Mouse (Mus musculus) ovary, adult 18-20 months (tissue): ENCODE measurements around the gene Ppm1m.
"Not testable (repeated sequence)": the region's sequence is repeated elsewhere in the genome, so short reads cannot be mapped to it uniquely, and the experiment has no call there.

ENCODE experiments used
- DNase-seq: peaks from one replicate; pipeline ENCODE4 v3.0.0; 2022; ENCODE audit warnings: low spot score, mixed read lengths

Gene Ppm1m

GRCm38 (mm10) chr9:106191355-106191754 is 8.2 kb downstream of the Ppm1m start:
- DNase-seq, result no peak

GRCm38 (mm10) chr9:106183996-106184395 is 15.6 kb downstream of the Ppm1m start:
- no peak for DNase-seq

GRCm38 (mm10) chr9:106182146-106182545 is 17.4 kb downstream of the Ppm1m start:
- DNase-seq, result no peak

GRCm38 (mm10) chr9:106179964-106180363 is 19.6 kb downstream of the Ppm1m start:
- DNase-seq, result no peak

GRCm38 (mm10) chr9:106179454-106179853 is 20.1 kb downstream of the Ppm1m start:
- DNase-seq, result no peak

GRCm38 (mm10) chr9:106177799-106178198 is 21.7 kb downstream of the Ppm1m start:
- DNase-seq, result no peak

- DNase-seq, result no peak
These were observed 22.8 kb downstream of the Ppm1m start for GRCm38 (mm10) chr9:106176769-106177168.

- no peak for DNase-seq
These were observed 23.9 kb downstream of the Ppm1m start for GRCm38 (mm10) chr9:106175552-106176200.

GRCm38 (mm10) chr9:106173363-106173762 is 26.2 kb downstream of the Ppm1m start:
- no peak for DNase-seq

GRCm38 (mm10) chr9:106172527-106172926 is 27.0 kb downstream of the Ppm1m start:
- DNase-seq, result no peak

GRCm38 (mm10) chr9:106171346-106172158 is 28.0 kb downstream of the Ppm1m start:
- DNase-seq, result peak; percentile 45

- DNase-seq, result peak; percentile 85
These were observed 28.8 kb downstream of the Ppm1m start, which contains the start of gene Wdr82 for GRCm38 (mm10) chr9:106170556-106171345. Gene Wdr82 (plus strand): TSS chr9:106170928.

- DNase-seq, result no peak
These were observed 29.6 kb downstream of the Ppm1m start for GRCm38 (mm10) chr9:106169917-106170316.

- not testable (repeated sequence) for DNase-seq
These were observed 30.5 kb downstream of the Ppm1m start for GRCm38 (mm10) chr9:106169006-106169405.

- no peak for DNase-seq
These were observed 31.8 kb downstream of the Ppm1m start for GRCm38 (mm10) chr9:106167703-106168102.

- no peak for DNase-seq
These were observed 32.3 kb downstream of the Ppm1m start for GRCm38 (mm10) chr9:106167241-106167640.

GRCm38 (mm10) chr9:106166709-106167108 is 32.8 kb downstream of the Ppm1m start:
- no peak for DNase-seq

- no peak for DNase-seq
These were observed 39.1 kb downstream of the Ppm1m start for GRCm38 (mm10) chr9:106160426-106160825.

- DNase-seq, result peak; percentile 85
These were observed 39.7 kb downstream of the Ppm1m start for GRCm38 (mm10) chr9:106159784-106160301.

- no peak for DNase-seq
These were observed 40.3 kb downstream of the Ppm1m start for GRCm38 (mm10) chr9:106159237-106159636.

- no peak for DNase-seq
These were observed 41.5 kb downstream of the Ppm1m start, which contains the start of gene Glyctk for GRCm38 (mm10) chr9:106158037-106158491. Gene Glyctk (minus strand): TSS chr9:106158138.

GRCm38 (mm10) chr9:106157623-106157925 is 42.0 kb downstream of the Ppm1m start:
- DNase-seq, result no peak
